Mouse (Mus musculus) liver, postnatal 0 days (tissue): ENCODE data around the gene Clybl.

Experiments used
- CTCF ChIP-seq: sonication (generic); IDR thresholded peaks from 2 replicates; pipeline ENCODE4 v1.5.1; 2016; ENCODE audit warnings: antibody characterized with exemption, low read depth
- EP300 ChIP-seq: IDR thresholded peaks from 2 replicates; pipeline ENCODE4 v1.6.1; 2016; ENCODE audit warnings: antibody characterized with exemption, low read depth, mild to moderate bottlenecking

GRCm38 (mm10) chr14:122170202-122170781, 11.2 kb upstream of the Clybl start:
- TF ChIP-seq CTCF (no peak), EP300 (no peak)
